Mouse (Mus musculus): ENCODE data around the gene Alkbh4.
"Not testable (repeated sequence)": the region's sequence is repeated elsewhere in the genome, so short reads cannot be mapped to it uniquely, and the experiment has no call there.

The Alkbh4 gene

DNA sequence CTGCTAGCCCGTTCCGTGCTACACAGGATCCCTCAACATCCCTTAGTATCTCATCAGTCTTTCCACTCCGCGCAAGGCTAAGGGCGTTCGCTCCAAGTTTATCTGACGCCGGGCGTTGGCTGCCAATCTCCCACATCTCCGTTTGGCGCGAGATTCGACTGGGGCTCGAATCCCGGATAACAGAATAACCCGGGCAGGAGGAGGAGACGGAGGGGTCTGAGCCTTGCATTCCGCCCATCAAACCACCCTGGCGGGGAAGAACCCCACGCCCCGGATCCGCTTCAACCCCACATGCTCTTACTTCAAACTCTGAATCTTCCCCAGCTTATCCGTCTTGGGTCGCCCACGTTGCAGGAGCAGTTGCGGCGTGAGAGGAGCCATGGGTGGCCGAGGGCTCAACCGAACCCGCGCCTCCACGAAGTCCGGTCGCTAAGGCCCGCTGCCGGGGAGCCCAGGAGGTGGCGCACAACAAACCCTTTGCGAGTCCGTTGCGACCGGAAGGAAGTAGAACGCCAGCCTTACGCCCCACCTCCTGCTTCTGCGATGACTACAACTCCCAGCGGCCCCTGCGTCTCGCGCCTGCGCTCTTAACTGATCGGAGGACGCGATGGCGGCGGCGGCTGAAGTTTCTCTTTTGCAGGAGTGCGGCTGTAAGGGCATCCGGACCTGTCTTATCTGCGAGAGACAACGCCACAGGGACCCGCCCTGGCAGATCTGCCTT, at the start of gene Alkbh4, which contains the start of gene Lrwd1:
TSS of gene Alkbh4 (plus strand) at position 576 of the 721 bp plus-strand sequence.
TSS of gene Lrwd1 (minus strand) at position 504 of the 721 bp plus-strand sequence.
- DNase-seq (ENCODE audit: extremely low spot score, low spot score): peak; percentile 95

DNA sequence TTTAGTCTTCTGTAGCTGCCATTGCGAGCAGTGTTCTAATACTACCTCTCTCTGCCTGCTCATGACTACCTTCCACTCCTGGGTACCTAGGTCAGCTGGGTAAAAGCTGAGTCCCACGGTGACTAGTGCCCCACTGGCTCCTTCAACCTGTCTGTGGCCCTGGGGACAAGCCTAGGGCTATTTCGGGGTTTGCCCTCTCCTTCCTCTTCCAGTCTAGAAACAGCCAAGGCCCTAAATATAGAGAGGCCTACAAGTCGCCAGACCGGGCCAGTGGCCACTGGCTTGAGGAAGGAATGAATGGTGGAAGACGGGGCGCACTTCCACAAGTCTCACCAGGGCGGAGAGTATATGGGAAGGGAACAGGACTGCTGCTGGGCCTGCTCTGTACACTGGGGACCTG, 49.7 kb upstream of the Alkbh4 start:
- no peak for DNase-seq (ENCODE audit: extremely low spot score, low spot score)

DNA sequence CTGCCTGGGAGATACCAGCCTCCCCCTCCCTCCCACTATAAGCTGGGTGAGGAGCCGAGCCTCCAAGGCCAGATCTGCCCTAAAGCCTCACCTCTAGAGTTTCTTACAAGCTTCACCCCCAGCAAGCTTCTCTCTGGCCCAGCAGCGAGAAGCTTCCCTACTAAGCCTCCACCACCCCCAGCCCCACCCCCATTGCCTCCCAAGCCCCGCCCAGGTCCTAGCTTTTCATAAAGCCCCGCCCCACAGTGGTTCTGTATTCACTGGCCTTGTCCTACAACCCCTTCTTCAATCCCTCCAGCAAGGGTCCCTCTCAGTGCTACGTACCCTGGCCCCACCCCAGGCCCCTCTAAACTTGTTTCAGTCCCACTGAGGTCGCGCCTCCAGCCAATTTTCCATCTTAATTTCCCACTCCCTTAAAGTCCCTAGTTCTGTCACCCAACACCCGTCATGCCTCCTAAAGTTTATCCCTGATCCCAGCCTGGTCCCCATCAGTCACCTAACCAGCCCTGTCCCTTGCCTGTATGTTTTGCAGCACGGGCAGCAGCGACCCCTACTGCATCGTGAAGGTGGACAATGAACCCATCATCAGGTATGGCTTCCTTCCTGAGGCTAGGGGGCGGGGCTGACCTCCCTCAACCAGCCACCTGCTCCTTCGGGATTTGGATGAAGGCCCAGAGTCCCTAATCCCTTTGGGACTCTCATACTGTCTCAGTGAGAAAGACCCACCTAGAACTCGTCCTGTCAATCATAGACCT, 46.9 kb upstream of the Alkbh4 start:
- no peak for DNase-seq (ENCODE audit: extremely low spot score, low spot score)

- no peak for DNase-seq (ENCODE audit: extremely low spot score, low spot score)
Measured at GRCm38 (mm10) chr5:136091927-136092326, 44.0 kb upstream of the Alkbh4 start.

- DNase-seq (ENCODE audit: extremely low spot score, low spot score): no peak
Measured at GRCm38 (mm10) chr5:136094249-136095010, 41.5 kb upstream of the Alkbh4 start.

- no peak for DNase-seq (ENCODE audit: extremely low spot score, low spot score)
Measured at GRCm38 (mm10) chr5:136095089-136095488, 40.9 kb upstream of the Alkbh4 start.

GRCm38 (mm10) chr5:136098536-136098935, 37.4 kb upstream of the Alkbh4 start:
- DNase-seq (ENCODE audit: extremely low spot score, low spot score): no peak

GRCm38 (mm10) chr5:136102099-136102820, 33.7 kb upstream of the Alkbh4 start:
- peak; percentile 74 for DNase-seq (ENCODE audit: extremely low spot score, low spot score)

GRCm38 (mm10) chr5:136104511-136104910, 31.4 kb upstream of the Alkbh4 start:
- no peak for DNase-seq (ENCODE audit: extremely low spot score, low spot score)

DNA sequence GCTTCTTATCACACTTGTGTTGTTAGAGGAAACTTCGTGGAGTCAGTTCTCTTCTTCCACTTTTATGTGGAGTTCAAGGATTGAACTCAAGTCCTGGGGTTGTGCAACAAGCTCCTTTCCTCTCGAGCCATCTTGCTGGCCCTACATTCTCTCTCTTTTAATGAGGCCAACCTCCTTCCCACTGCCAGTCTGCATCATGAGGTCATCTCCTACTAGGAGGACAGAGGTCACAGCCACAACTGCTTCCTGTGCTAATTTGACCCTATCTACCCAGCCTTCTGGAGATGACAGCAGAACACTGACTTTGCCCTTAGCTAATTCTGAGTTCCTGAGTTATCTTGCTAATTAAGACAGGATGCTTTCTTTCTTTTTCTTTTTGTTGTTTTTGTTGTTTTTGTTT, 27.5 kb upstream of the Alkbh4 start:
- DNase-seq (ENCODE audit: extremely low spot score, low spot score): no peak

- DNase-seq (ENCODE audit: extremely low spot score, low spot score): no peak
Measured at GRCm38 (mm10) chr5:136109042-136109441, 26.9 kb upstream of the Alkbh4 start.

GRCm38 (mm10) chr5:136113546-136113945, 22.4 kb upstream of the Alkbh4 start:
- DNase-seq (ENCODE audit: extremely low spot score, low spot score): not testable (repeated sequence)

- DNase-seq (ENCODE audit: extremely low spot score, low spot score): peak; percentile 99
Measured at GRCm38 (mm10) chr5:136115891-136116783, 19.8 kb upstream of the Alkbh4 start, which contains the start of gene Polr2j. Polr2j (plus strand) TSS chr5:136116631.

DNA sequence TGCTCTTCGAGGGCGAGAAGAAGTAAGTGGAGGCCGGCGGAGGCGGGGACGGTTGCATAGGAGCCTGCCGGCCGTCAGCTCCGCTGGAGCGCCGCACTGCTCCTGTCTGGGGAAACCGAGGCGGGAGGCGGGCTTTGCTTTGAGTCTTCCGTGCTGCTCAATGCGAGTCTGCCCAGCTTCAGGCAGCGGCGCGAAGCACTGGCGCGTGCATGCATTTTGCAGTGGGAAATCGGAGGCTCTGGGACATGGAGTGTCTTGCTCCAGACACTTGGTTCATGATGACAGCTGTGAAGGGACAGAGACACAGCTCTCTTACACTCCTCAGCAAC, 19.2 kb upstream of the Alkbh4 start:
- no peak for DNase-seq (ENCODE audit: extremely low spot score, low spot score)

DNA sequence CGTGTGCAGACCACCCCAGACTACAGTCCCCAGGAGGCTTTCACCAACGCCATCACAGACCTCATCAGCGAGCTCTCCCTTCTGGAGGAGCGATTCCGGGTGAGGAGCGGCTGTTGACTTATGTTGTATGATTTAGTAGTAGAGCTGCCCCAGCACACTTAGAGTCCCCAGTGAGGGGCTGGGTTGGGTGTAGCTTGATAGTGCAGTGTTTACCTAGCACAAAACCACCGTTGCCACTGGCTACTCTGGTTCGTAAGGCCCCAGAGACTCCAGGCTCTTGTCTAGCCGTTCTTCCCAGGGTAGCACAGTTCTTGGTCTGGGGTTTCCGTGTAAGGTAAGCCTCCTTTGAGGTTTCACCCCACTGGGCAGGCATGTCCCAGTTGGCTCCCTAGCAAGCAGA, 13.8 kb upstream of the Alkbh4 start:
- no peak for DNase-seq (ENCODE audit: extremely low spot score, low spot score)

GRCm38 (mm10) chr5:136136292-136136990, 495 bp downstream of the Alkbh4 start:
- no peak for DNase-seq (ENCODE audit: extremely low spot score, low spot score)

DNA sequence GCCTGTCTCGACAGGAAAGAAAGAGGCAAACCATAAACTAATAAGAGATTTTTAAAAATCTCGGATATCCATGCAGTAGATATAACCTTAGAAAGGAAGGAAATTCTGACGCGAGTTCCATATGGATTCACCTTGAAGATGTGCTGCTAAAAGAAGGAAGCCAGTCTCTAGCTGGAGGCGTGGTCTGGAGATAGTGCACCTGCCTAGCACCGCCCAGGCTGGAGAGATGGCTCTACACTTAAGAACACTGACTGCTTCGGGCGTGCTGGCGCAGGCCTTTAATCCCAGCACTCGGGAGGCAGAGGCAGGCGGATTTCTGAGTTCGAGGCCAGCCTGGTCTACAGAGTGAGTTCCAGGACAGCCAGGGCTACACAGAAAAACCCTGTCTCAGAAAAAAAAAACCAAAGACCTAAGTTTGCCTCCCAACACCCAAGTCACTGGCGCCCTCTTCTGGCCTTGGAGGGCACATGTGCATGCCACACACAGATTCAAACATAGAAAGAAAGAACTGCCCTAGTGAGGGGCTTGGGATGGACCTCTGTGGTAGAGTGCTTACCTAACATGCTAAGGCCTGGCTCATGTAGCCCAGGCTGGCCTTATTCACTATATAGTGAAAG, 1.8 kb downstream of the Alkbh4 start:
- peak; percentile 41 for DNase-seq (ENCODE audit: extremely low spot score, low spot score)

- DNase-seq (ENCODE audit: extremely low spot score, low spot score): no peak
Measured at GRCm38 (mm10) chr5:136139393-136139792, 3.4 kb downstream of the Alkbh4 start.

DNA sequence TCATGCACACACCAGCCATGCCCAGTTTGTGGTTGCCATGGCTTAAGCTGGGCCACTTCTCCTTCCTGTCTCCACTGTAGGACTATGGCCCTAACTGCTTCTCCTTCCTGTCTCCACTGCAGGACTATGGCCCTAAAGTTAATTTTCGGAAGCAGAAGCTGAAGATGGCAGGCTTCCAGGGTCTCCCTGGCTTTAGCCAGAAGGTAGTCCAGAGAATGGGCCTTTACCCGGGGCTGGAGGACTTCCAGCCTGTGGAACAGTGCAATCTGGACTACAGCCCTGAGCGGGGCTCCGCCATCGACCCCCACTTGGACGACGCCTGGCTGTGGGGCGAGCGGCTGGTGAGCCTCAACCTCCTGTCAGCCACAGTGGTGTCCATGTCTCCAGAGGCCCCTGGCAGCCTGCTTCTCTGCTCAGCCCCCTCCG, 4.1 kb downstream of the Alkbh4 start:
- no peak for DNase-seq (ENCODE audit: extremely low spot score, low spot score)
